Mouse (Mus musculus): ENCODE data around the gene Lgals2. TPM values are rescaled to one million over a fixed set of nuclear protein-coding genes. Genes with fewer than 3 reads are reported as not detected.
"Not testable (repeated sequence)": the region's sequence is repeated elsewhere in the genome, so short reads cannot be mapped to it uniquely, and the experiment has no call there.

The Lgals2 gene
- polyA plus RNA-seq, 1 experiment from 2014 or later = not detected

GRCm38 (mm10) chr15:78850059-78850824 is 5.1 kb downstream of the Lgals2 start:
- peaks cover 23% of the 10 kb centered on the region for H3K4me1 ChIP-seq (replicated peaks)
- no peak overlapping the region for H3K4me2 ChIP-seq
- H3K4me3 ChIP-seq = no peak overlapping the region
- no peak for ATAC-seq (ENCODE audit: low FRiP score)
- H3K9me3 ChIP-seq = no peaks in the 10 kb centered on the region
- no peaks in the 10 kb centered on the region for H3K36me3 ChIP-seq
- H3K27ac ChIP-seq = no peak overlapping the region
- no peak overlapping the region for H3K9ac ChIP-seq
- WGBS = 69% methylated on average over 14 of the region's 15 CpGs
- peaks cover 16% of the 10 kb centered on the region; the same call in 1 of the 2 replicates for H3K27me3 ChIP-seq

- Histone ChIP-seq H3K9me3 (no peaks in the 10 kb centered on the region), H3K4me1 (replicated peaks) (peaks cover 30% of the 10 kb centered on the region), H3K27ac (no peak overlapping the region), H3K4me2 (no peak overlapping the region), H3K4me3 (no peak overlapping the region), H3K27me3 (peaks cover 21% of the 10 kb centered on the region), H3K9ac (no peak overlapping the region), H3K36me3 (no peaks in the 10 kb centered on the region)
- 84% methylated on average over 12 of the region's 12 CpGs for WGBS
- no peak for ATAC-seq (ENCODE audit: low FRiP score)
These were observed 5.8 kb downstream of the Lgals2 start for GRCm38 (mm10) chr15:78849485-78849884.

- 31% methylated on average over 5 of the region's 5 CpGs for WGBS
- Histone ChIP-seq H3K27ac (no peak overlapping the region), H3K4me2 (no peak overlapping the region), H3K9ac (no peak overlapping the region), H3K4me1 (replicated peaks) (peaks cover 38% of the 10 kb centered on the region), H3K9me3 (no peaks in the 10 kb centered on the region), H3K4me3 (no peak overlapping the region), H3K36me3 (no peaks in the 10 kb centered on the region), H3K27me3 (peaks cover 31% of the 10 kb centered on the region)
- no peak for ATAC-seq (ENCODE audit: low FRiP score)
These were observed 6.9 kb downstream of the Lgals2 start for GRCm38 (mm10) chr15:78848467-78848866.

GRCm38 (mm10) chr15:78846805-78847204 is 8.5 kb downstream of the Lgals2 start:
- 79% methylated on average over 7 of the region's 7 CpGs for WGBS
- H3K36me3 ChIP-seq; H3K9ac ChIP-seq; H3K27ac ChIP-seq; H3K9me3 ChIP-seq; H3K4me3 ChIP-seq; H3K4me2 ChIP-seq; ATAC-seq (ENCODE audit: low FRiP score): not testable (repeated sequence)
- peaks cover 50% of the 10 kb centered on the region for H3K4me1 ChIP-seq (replicated peaks)
- H3K27me3 ChIP-seq = peaks cover 47% of the 10 kb centered on the region

- Histone ChIP-seq H3K9me3 (no peaks in the 10 kb centered on the region), H3K36me3 (no peaks in the 10 kb centered on the region), H3K4me2 (no peak overlapping the region), H3K4me3 (no peak overlapping the region), H3K4me1 (replicated peaks) (peaks cover 47% of the 10 kb centered on the region), H3K27me3 (peaks cover 51% of the 10 kb centered on the region), H3K9ac (peak overlapping the region; percentile 16; the same call in 1 of the 2 replicates), H3K27ac (no peak overlapping the region)
- no peak for ATAC-seq (ENCODE audit: low FRiP score)
- 68% methylated on average over 8 of the region's 8 CpGs for WGBS
These were observed 9.0 kb downstream of the Lgals2 start for GRCm38 (mm10) chr15:78846352-78846751.

- no peaks in the 10 kb centered on the region for H3K36me3 ChIP-seq
- H3K4me1 ChIP-seq (replicated peaks) = peaks cover 52% of the 10 kb centered on the region
- no peak overlapping the region for H3K4me3 ChIP-seq
- H3K9me3 ChIP-seq = no peaks in the 10 kb centered on the region
- 82% methylated on average over 8 of the region's 8 CpGs for WGBS
- no peak overlapping the region for H3K27ac ChIP-seq
- peaks cover 53% of the 10 kb centered on the region for H3K27me3 ChIP-seq
- no peak overlapping the region for H3K4me2 ChIP-seq
- ATAC-seq (ENCODE audit: low FRiP score) = no peak
- H3K9ac ChIP-seq = peak overlapping the region; percentile 16; the same call in 1 of the 2 replicates
These were observed 9.5 kb downstream of the Lgals2 start for GRCm38 (mm10) chr15:78845867-78846266.

GRCm38 (mm10) chr15:78845321-78845720 is 10.0 kb downstream of the Lgals2 start:
- 67% methylated on average over 11 of the region's 11 CpGs for WGBS
- H3K9ac ChIP-seq = no peak overlapping the region
- H3K27ac ChIP-seq = no peak overlapping the region
- no peaks in the 10 kb centered on the region for H3K36me3 ChIP-seq
- no peak overlapping the region for H3K4me3 ChIP-seq
- H3K4me2 ChIP-seq = 0 out of 2 replicates have a peak overlapping the region, but pooled peaks have one; percentile 75
- ATAC-seq (ENCODE audit: low FRiP score) = no peak
- H3K27me3 ChIP-seq = peaks cover 54% of the 10 kb centered on the region
- no peaks in the 10 kb centered on the region for H3K9me3 ChIP-seq
- H3K4me1 ChIP-seq (replicated peaks) = peaks cover 53% of the 10 kb centered on the region

- Histone ChIP-seq H3K27me3 (peaks cover 51% of the 10 kb centered on the region), H3K4me1 (replicated peaks) (peaks cover 57% of the 10 kb centered on the region), H3K36me3 (no peaks in the 10 kb centered on the region), H3K4me2 (peak overlapping the region; percentile 75; the same call in 1 of the 2 replicates), H3K9ac (no peak overlapping the region), H3K27ac (no peak overlapping the region), H3K9me3 (no peaks in the 10 kb centered on the region), H3K4me3 (no peak overlapping the region)
- WGBS = 25% methylated on average over 9 of the region's 9 CpGs
- no peak for ATAC-seq (ENCODE audit: low FRiP score)
These were observed 10.5 kb downstream of the Lgals2 start for GRCm38 (mm10) chr15:78844791-78845190.

GRCm38 (mm10) chr15:78843581-78844469 is 11.5 kb downstream of the Lgals2 start:
- peaks cover 67% of the 10 kb centered on the region for H3K4me1 ChIP-seq (replicated peaks)
- ATAC-seq (ENCODE audit: low FRiP score) = no peak
- H3K27ac ChIP-seq = peak overlapping the region; percentile 4; the same call in 1 of the 2 replicates
- peak overlapping the region; percentile 75 for H3K4me2 ChIP-seq
- peak overlapping the region; percentile 46 for H3K4me3 ChIP-seq
- H3K36me3 ChIP-seq = no peaks in the 10 kb centered on the region
- 40% methylated on average over 21 of the region's 21 CpGs for WGBS
- H3K9ac ChIP-seq = peak overlapping the region; percentile 72; the same call in 1 of the 2 replicates
- peaks cover 45% of the 10 kb centered on the region for H3K27me3 ChIP-seq
- no peaks in the 10 kb centered on the region for H3K9me3 ChIP-seq

- Histone ChIP-seq H3K36me3 (no peaks in the 10 kb centered on the region), H3K9ac (peak within 1 kb of the TSS; percentile 72), H3K9me3 (no peaks in the 10 kb centered on the region), H3K4me1 (replicated peaks) (peaks cover 70% of the 10 kb centered on the region), H3K4me3 (peak within 1 kb of the TSS; percentile 46), H3K27ac (peak within 1 kb of the TSS; percentile 58; the same call in 1 of the 2 replicates), H3K27me3 (peaks cover 45% of the 10 kb centered on the region), H3K4me2 (peak within 1 kb of the TSS; percentile 75)
- peak; percentile 43 for ATAC-seq (ENCODE audit: low FRiP score)
- WGBS = under 1% methylated on average over 86 of the region's 86 CpGs
These were observed 12.8 kb downstream of the Lgals2 start, which contains the start of gene Cdc42ep1 for GRCm38 (mm10) chr15:78842371-78843163. TSS of gene Cdc42ep1 (plus strand) at chr15:78842624.

GRCm38 (mm10) chr15:78841161-78841790 is 14.1 kb downstream of the Lgals2 start:
- no peaks in the 10 kb centered on the region for H3K36me3 ChIP-seq
- WGBS = 39% methylated on average over 6 of the region's 6 CpGs
- no peak overlapping the region for H3K27ac ChIP-seq
- no peak overlapping the region for H3K4me2 ChIP-seq
- H3K9me3 ChIP-seq = no peaks in the 10 kb centered on the region
- no peak for ATAC-seq (ENCODE audit: low FRiP score)
- H3K4me1 ChIP-seq (replicated peaks) = peaks cover 71% of the 10 kb centered on the region
- no peak overlapping the region for H3K4me3 ChIP-seq
- H3K27me3 ChIP-seq = peaks cover 45% of the 10 kb centered on the region
- no peak overlapping the region for H3K9ac ChIP-seq
